Mouse (Mus musculus) CH12.LX (cell line): ENCODE results near the gene Vti1a. TPM values are rescaled to one million over a fixed set of nuclear protein-coding genes. Genes with fewer than 3 reads are reported as not detected.

Experiments used
- DNase-seq: peaks from one replicate; pipeline ENCODE4 v3.0.0-alpha.2; 2013; ENCODE audit errors: extremely low read depth
- H3K27ac ChIP-seq: 2 replicates; pipeline ENCODE4 v1.5.1; 2012; ENCODE audit warnings: low read depth, mild to moderate bottlenecking, control low read depth, moderate library complexity; ENCODE audit not compliant: insufficient read depth
- H3K27me3 ChIP-seq: replicated peaks from 2 replicates; pipeline ENCODE3; 2012; ENCODE audit warnings: inconsistent platforms
- H3K36me3 ChIP-seq, 2 experiments: replicated peaks in 1 of 2; 2 replicates each; pipeline versions ENCODE3 to v1.6.1; 2012; ENCODE audit warnings: inconsistent platforms in 1 of 2, low read length in 1 of 2, mild to moderate bottlenecking in 1 of 2, mixed read lengths in 1 of 2, moderate library complexity in 1 of 2; ENCODE audit not compliant: control insufficient read depth in 1 of 2, insufficient read depth in 1 of 2
- H3K4me1 ChIP-seq, 2 experiments: 2 replicates each; pipeline ENCODE4 v1.6.1; 2012; ENCODE audit warnings: inconsistent platforms in 1 of 2, moderate library complexity in 1 of 2; ENCODE audit not compliant: insufficient read depth in 2 of 2, control insufficient read depth in 1 of 2
- H3K4me2 ChIP-seq: 2 replicates; pipeline ENCODE4 v1.6.1; 2012; ENCODE audit warnings: low read depth, mild to moderate bottlenecking, control low read depth; ENCODE audit not compliant: poor library complexity, insufficient read depth, severe bottlenecking
- H3K4me3 ChIP-seq, 3 experiments: fragments of 150-350 bp in 1 of 3; sonication (generic) in 1 of 3; replicated peaks in 1 of 3; 2 replicates each; pipeline versions ENCODE3 to v1.5.1; 2011 to 2012; ENCODE audit warnings: low read depth in 2 of 3, low read length in 2 of 3, mild to moderate bottlenecking in 2 of 3, moderate library complexity in 2 of 3, control low read depth in 1 of 3, improper control_type of control experiment in 1 of 3, inconsistent platforms in 1 of 3, mixed read lengths in 1 of 3; ENCODE audit not compliant: poor library complexity in 1 of 3
- H3K79me2 ChIP-seq: replicated peaks from 2 replicates; pipeline ENCODE4 v1.6.1; 2012; ENCODE audit warnings: mild to moderate bottlenecking, moderate library complexity; ENCODE audit not compliant: control insufficient read depth, poor library complexity, insufficient read depth, severe bottlenecking; ENCODE audit errors: extremely low read depth
- H3K9ac ChIP-seq: 2 replicates; pipeline ENCODE4 v1.6.1; 2012; ENCODE audit warnings: low read depth, mild to moderate bottlenecking, control low read depth, moderate library complexity; ENCODE audit not compliant: insufficient read depth
- H3K9me3 ChIP-seq: replicated peaks from 2 replicates; pipeline ENCODE3; 2012; ENCODE audit warnings: low read length, inconsistent platforms, mixed read lengths
- BHLHE40 ChIP-seq: IDR thresholded peaks from 2 replicates; pipeline ENCODE4 v1.6.1; 2011; ENCODE audit warnings: mild to moderate bottlenecking, low read depth, low read length, improper control_type of control experiment
- CHD1 ChIP-seq: IDR thresholded peaks from 2 replicates; pipeline ENCODE4 v1.6.1; 2012; ENCODE audit warnings: low read depth, low read length, improper control_type of control experiment, inconsistent platforms
- CHD2 ChIP-seq: IDR thresholded peaks from 2 replicates; pipeline ENCODE4 v1.6.1; 2011; ENCODE audit warnings: low read length, improper control_type of control experiment
- ELF1 ChIP-seq: IDR thresholded peaks from 2 replicates; pipeline ENCODE4 v1.6.1; 2014; ENCODE audit warnings: low read depth, mild to moderate bottlenecking, inconsistent platforms, low read length, improper control_type of control experiment
- GABPA ChIP-seq: IDR thresholded peaks from 2 replicates; pipeline ENCODE4 v1.6.1; 2012; ENCODE audit warnings: low read depth, low read length, improper control_type of control experiment, inconsistent platforms; ENCODE audit not compliant: insufficient replicate concordance
- HCFC1 ChIP-seq: IDR thresholded peaks from 2 replicates; pipeline ENCODE4 v1.6.1; 2012; ENCODE audit warnings: low read depth, mild to moderate bottlenecking, inconsistent platforms, low read length, improper control_type of control experiment
- JUN ChIP-seq: IDR thresholded peaks from 2 replicates; pipeline ENCODE4 v1.6.1; 2011; ENCODE audit warnings: low read depth, mild to moderate bottlenecking, low read length, improper control_type of control experiment, moderate library complexity; ENCODE audit not compliant: insufficient read depth
- JUND ChIP-seq: conservative IDR thresholded peaks from 2 replicates; pipeline ENCODE4 v1.6.1; 2011; ENCODE audit warnings: low read depth, low read length, improper control_type of control experiment
- MAFK ChIP-seq: IDR thresholded peaks from 2 replicates; pipeline ENCODE4 v1.6.1; 2011; ENCODE audit warnings: low read length, improper control_type of control experiment; ENCODE audit not compliant: insufficient replicate concordance
- MAX ChIP-seq: IDR thresholded peaks from 2 replicates; pipeline ENCODE4 v1.6.1; 2011; ENCODE audit warnings: low read length, improper control_type of control experiment
- MAZ ChIP-seq: IDR thresholded peaks from 2 replicates; pipeline ENCODE4 v1.6.1; 2012; ENCODE audit warnings: low read depth, mild to moderate bottlenecking, inconsistent platforms, low read length, improper control_type of control experiment, moderate library complexity
- MEF2A ChIP-seq: IDR thresholded peaks from 2 replicates; pipeline ENCODE4 v1.6.1; 2014; ENCODE audit warnings: low read depth, mild to moderate bottlenecking, inconsistent platforms, low read length, improper control_type of control experiment, borderline replicate concordance
- MXI1 ChIP-seq: IDR thresholded peaks from 2 replicates; pipeline ENCODE4 v1.6.1; 2011; ENCODE audit warnings: mild to moderate bottlenecking, low read depth, low read length, improper control_type of control experiment
- MYC ChIP-seq: IDR thresholded peaks from 2 replicates; pipeline ENCODE4 v1.6.1; 2011; ENCODE audit warnings: low read depth, mild to moderate bottlenecking, improper control_type of control experiment, low read length
- NELFE ChIP-seq: IDR thresholded peaks from 2 replicates; pipeline ENCODE4 v1.6.1; 2011; ENCODE audit warnings: low read depth, low read length, improper control_type of control experiment
- NRF1 ChIP-seq: IDR thresholded peaks from 2 replicates; pipeline ENCODE4 v1.6.1; 2014; ENCODE audit warnings: low read depth, mild to moderate bottlenecking, inconsistent platforms, low read length, improper control_type of control experiment, moderate library complexity
- PAX5 ChIP-seq: IDR thresholded peaks from 2 replicates; pipeline ENCODE4 v1.6.1; 2012; ENCODE audit warnings: low read length, inconsistent platforms, mixed read lengths
- POLR2A ChIP-seq: IDR thresholded peaks from 2 replicates; pipeline ENCODE4 v1.6.1; 2011; ENCODE audit warnings: low read depth, mild to moderate bottlenecking, improper control_type of control experiment, low read length
- RAD21 ChIP-seq: IDR thresholded peaks from 2 replicates; pipeline ENCODE4 v1.6.1; 2011; ENCODE audit warnings: low read depth, mild to moderate bottlenecking, low read length, improper control_type of control experiment, moderate library complexity
- SIN3A ChIP-seq: IDR thresholded peaks from 2 replicates; pipeline ENCODE4 v1.6.1; 2012; ENCODE audit warnings: low read length, improper control_type of control experiment, inconsistent platforms
- TBP ChIP-seq: conservative IDR thresholded peaks from 2 replicates; pipeline ENCODE4 v1.6.1; 2011; ENCODE audit warnings: low read depth, low read length, improper control_type of control experiment
- TCF12 ChIP-seq: IDR thresholded peaks from 2 replicates; pipeline ENCODE4 v1.6.1; 2014; ENCODE audit warnings: low read depth, mild to moderate bottlenecking, inconsistent platforms, low read length, improper control_type of control experiment
- ZC3H11A ChIP-seq: IDR thresholded peaks from 2 replicates; pipeline ENCODE4 v1.6.1; 2012; ENCODE audit warnings: low read depth, mild to moderate bottlenecking, inconsistent platforms, low read length, improper control_type of control experiment
- ZKSCAN1 ChIP-seq: IDR thresholded peaks from 2 replicates; pipeline ENCODE4 v1.6.1; 2012; ENCODE audit warnings: low read depth, inconsistent platforms, low read length, improper control_type of control experiment, borderline replicate concordance
- ZMIZ1 ChIP-seq: IDR thresholded peaks from 2 replicates; pipeline ENCODE4 v1.6.1; 2012; ENCODE audit warnings: low read depth, mild to moderate bottlenecking, inconsistent platforms, low read length, improper control_type of control experiment
- dilution Hi-C: fragments of 300-500 bp; cut with MboI; formaldehyde crosslinking; loops from 2 replicates; pipeline ENCODE4 v1.14.3; 2020; ENCODE audit warnings: low sequenced_read_pairs; ENCODE audit not compliant: extremely low pct_unique_long_range_greater_than_20kb, extremely low pct_ligation_motif_present
- in situ Hi-C: fragments of 300-500 bp; cut with MboI; formaldehyde crosslinking; loops from 3 replicates; pipeline ENCODE4 v1.14.3; 2019; ENCODE audit warnings: low sequenced_read_pairs, low pct_ligation_motif_present, low pct_unique_long_range_greater_than_20kb, mixed read lengths
- polyA plus RNA-seq: library from polyadenylated mRNA; unstranded; fragments of >175 nt; gene quantifications from 2 replicates; pipeline ENCODE4 v1.2.1, GENCODE M21; 2012; ENCODE audit warnings: low read depth; ENCODE audit not compliant: insufficient read length
- total RNA-seq, 2 experiments: library from RNA; depleted of rRNA; stranded (reverse); fragments of 300-350 nt in 1 of 2; fragments of >200 nt in 1 of 2; gene quantifications; 2 replicates each; pipeline ENCODE4 v1.2.3; 2012 to 2014

Gene Vti1a
- total and polyA plus RNA-seq, 3 experiments = 22.3 to 27.6 (median 23.5) TPM

- H3K4me3 ChIP-seq = no peak overlapping the region
- no peaks in the 10 kb centered on the region for H3K36me3 ChIP-seq
- no peak for DNase-seq
- TF ChIP-seq BHLHE40 (no peak), ELF1 (no peak), HCFC1 (no peak), MEF2A (no peak), JUN (no peak), MYC (no peak), RAD21 (no peak), NRF1 (no peak), MAZ (no peak), POLR2A (no peak), TCF12 (no peak), NELFE (no peak), CHD2 (no peak), MXI1 (no peak), PAX5 (no peak)
- no peaks in the 10 kb centered on the region for H3K79me2 ChIP-seq
- no peaks in the 10 kb centered on the region for H3K4me1 ChIP-seq
- H3K9me3 ChIP-seq = no peaks in the 10 kb centered on the region
- dilution Hi-C loops = no loop called here
- no peak overlapping the region for H3K9ac ChIP-seq
- no peaks in the 10 kb centered on the region for H3K27me3 ChIP-seq
- H3K27ac ChIP-seq = no peak overlapping the region
- in situ Hi-C loops = no loop called here
- H3K4me2 ChIP-seq = no peak overlapping the region
These were observed 283.0 kb downstream of the Vti1a start for GRCm38 (mm10) chr19:55599124-55599523.

GRCm38 (mm10) chr19:55607725-55608124, 291.6 kb downstream of the Vti1a start:
- dilution Hi-C loops = no loop called here
- Histone ChIP-seq H3K4me2 (no peak overlapping the region), H3K4me1 (no peaks in the 10 kb centered on the region), H3K4me3 (no peak overlapping the region), H3K9ac (no peak overlapping the region), H3K9me3 (no peaks in the 10 kb centered on the region), H3K27me3 (no peaks in the 10 kb centered on the region), H3K36me3 (peaks cover 0 to 13% of the 10 kb centered on the region in 2 experiments), H3K27ac (no peak overlapping the region), H3K79me2 (no peaks in the 10 kb centered on the region)
- no peak for TF ChIP-seq PAX5
- TF ChIP-seq MXI1 = no peak
- in situ Hi-C loops = no loop called here
- DNase-seq = no peak

- no peak overlapping the region for H3K4me3 ChIP-seq
- in situ Hi-C loops = no loop called here
- H3K27ac ChIP-seq = no peak overlapping the region
- H3K79me2 ChIP-seq = no peaks in the 10 kb centered on the region
- H3K9me3 ChIP-seq = no peaks in the 10 kb centered on the region
- no peak for DNase-seq
- TF ChIP-seq PAX5 (no peak), HCFC1 (no peak), CHD1 (no peak), ZC3H11A (no peak), BHLHE40 (no peak), ZKSCAN1 (no peak), ZMIZ1 (no peak), SIN3A (no peak), MAX (no peak), MAFK (no peak), TBP (no peak), GABPA (no peak), JUND (no peak), MXI1 (no peak), MYC (no peak), CHD2 (no peak)
- dilution Hi-C loops = no loop called here
- H3K4me1 ChIP-seq = no peaks in the 10 kb centered on the region
- H3K4me2 ChIP-seq = no peak overlapping the region
- no peaks in the 10 kb centered on the region for H3K27me3 ChIP-seq
- no peak overlapping the region for H3K9ac ChIP-seq
- H3K36me3 ChIP-seq = peaks cover 0 to 15% of the 10 kb centered on the region in 2 experiments
These were observed 292.8 kb downstream of the Vti1a start for GRCm38 (mm10) chr19:55608858-55609375.
